Mouse (Mus musculus): ENCODE data around the gene Col27a1.

- TF ChIP-seq GATA1 (IDR thresholded peaks at IDR 0.05; ENCODE audit: borderline replicate concordance, low read length) (no peak), FLI1 (IDR thresholded peaks at IDR 0.05; ENCODE audit: low read length) (no peak)
These were observed 24.9 kb downstream of the Col27a1 start for GRCm38 (mm10) chr4:63238722-63239121.
